Mouse (Mus musculus) embryonic facial prominence, embryonic 15.5 days (tissue): ENCODE data around the gene Poln. TPM values are rescaled to one million over a fixed set of nuclear protein-coding genes. Genes with fewer than 3 reads are reported as not detected.

Experiments
- ATAC-seq: fragments of 200-750 bp; cut with Nextera tagmentation; 2 replicates; pipeline ENCODE4 v1.8.0; 2017; ENCODE audit warnings: low read depth, moderate TSS enrichment; ENCODE audit not compliant: insufficient number of reproducible peaks, low FRiP score, low TSS enrichment
- H3K27ac ChIP-seq: fragments of 300-500 bp; sonication (generic); replicated peaks from 2 replicates; pipeline ENCODE4 v1.5.1; 2015; ENCODE audit warnings: mild to moderate bottlenecking, inconsistent platforms
- H3K27me3 ChIP-seq: fragments of 300-500 bp; sonication (generic); 2 replicates; pipeline ENCODE4 v1.6.1; 2015; ENCODE audit warnings: inconsistent platforms
- H3K36me3 ChIP-seq: fragments of 300-500 bp; sonication (generic); 2 replicates; pipeline ENCODE4 v1.6.1; 2015; ENCODE audit warnings: mild to moderate bottlenecking, inconsistent platforms
- H3K4me1 ChIP-seq: fragments of 300-500 bp; sonication (generic); 2 replicates; pipeline ENCODE4 v1.6.1; 2015; ENCODE audit warnings: inconsistent platforms
- H3K4me2 ChIP-seq: fragments of 300-500 bp; sonication (generic); replicated peaks from 2 replicates; pipeline ENCODE4 v1.6.1; 2015; ENCODE audit warnings: mild to moderate bottlenecking, inconsistent platforms
- H3K4me3 ChIP-seq: fragments of 300-500 bp; sonication (generic); replicated peaks from 2 replicates; pipeline ENCODE4 v1.5.1; 2015; ENCODE audit warnings: mild to moderate bottlenecking, inconsistent platforms
- H3K9ac ChIP-seq: fragments of 300-500 bp; sonication (generic); 2 replicates; pipeline ENCODE4 v1.6.1; 2015; ENCODE audit warnings: inconsistent platforms
- H3K9me3 ChIP-seq: fragments of 300-500 bp; sonication (generic); replicated peaks from 2 replicates; pipeline ENCODE4 v1.6.1; 2016; ENCODE audit warnings: inconsistent platforms
- WGBS: fragments of 180-500 bp; shearing (Covaris S2); methylation state at CpG from one replicate; pipeline ENCODE4 v1.1.7; 2015; 5-methylcytosine and 5-hydroxymethylcytosine counted together
- polyA plus RNA-seq: library from polyadenylated mRNA; unstranded; fragments of >200 nt; fragmentation: Nextera tagmentation; extraction: Ambion mirVana; gene quantifications from 2 replicates; pipeline ENCODE4 v1.2.1, GENCODE M21; 2015

Gene Poln
- polyA plus RNA-seq, 1 experiment from 2014 or later, result 3.4 TPM

GRCm38 (mm10) chr5:34119121-34119856 lies 50.0 kb downstream of the Poln start:
- Histone ChIP-seq H3K4me2 (no peak overlapping the region), H3K27ac (no peak overlapping the region), H3K27me3 (no peaks in the 10 kb centered on the region), H3K9me3 (no peaks in the 10 kb centered on the region), H3K9ac (no peak overlapping the region), H3K4me1 (no peaks in the 10 kb centered on the region), H3K36me3 (no peaks in the 10 kb centered on the region), H3K4me3 (no peak overlapping the region)
- no peak for ATAC-seq
- WGBS, result 82% methylated on average over 3 of the region's 3 CpGs

GRCm38 (mm10) chr5:34105681-34106080 lies 63.6 kb downstream of the Poln start:
- Histone ChIP-seq H3K27ac (no peak overlapping the region), H3K9ac (no peak overlapping the region), H3K9me3 (no peaks in the 10 kb centered on the region), H3K36me3 (no peaks in the 10 kb centered on the region), H3K27me3 (no peaks in the 10 kb centered on the region), H3K4me2 (no peak overlapping the region), H3K4me1 (no peaks in the 10 kb centered on the region), H3K4me3 (no peak overlapping the region)
- ATAC-seq, result no peak
- 79% methylated on average over 1 of the region's 1 CpGs for WGBS

- WGBS, result 17% methylated on average over 1 of the region's 1 CpGs
- Histone ChIP-seq H3K4me1 (no peaks in the 10 kb centered on the region), H3K4me2 (no peak overlapping the region), H3K9ac (no peak overlapping the region), H3K9me3 (no peaks in the 10 kb centered on the region), H3K36me3 (no peaks in the 10 kb centered on the region), H3K27me3 (no peaks in the 10 kb centered on the region), H3K27ac (no peak overlapping the region), H3K4me3 (no peak overlapping the region)
- no peak for ATAC-seq
Measured at GRCm38 (mm10) chr5:34097333-34097732, 71.9 kb downstream of the Poln start.

- Histone ChIP-seq H3K4me2 (no peak overlapping the region), H3K36me3 (no peaks in the 10 kb centered on the region), H3K9me3 (no peaks in the 10 kb centered on the region), H3K4me3 (no peak overlapping the region), H3K27me3 (no peaks in the 10 kb centered on the region), H3K4me1 (no peaks in the 10 kb centered on the region), H3K9ac (no peak overlapping the region), H3K27ac (no peak overlapping the region)
- no peak for ATAC-seq
- WGBS, result 68% methylated on average over 2 of the region's 2 CpGs
Measured at GRCm38 (mm10) chr5:34093021-34093420, 76.2 kb downstream of the Poln start.

GRCm38 (mm10) chr5:34032520-34032919 lies 136.7 kb downstream of the Poln start:
- H3K27ac ChIP-seq, result no peak overlapping the region
- no peak for ATAC-seq
- H3K4me3 ChIP-seq, result no peak overlapping the region
- H3K27me3 ChIP-seq, result no peaks in the 10 kb centered on the region
- H3K9ac ChIP-seq, result no peak overlapping the region
- no peaks in the 10 kb centered on the region for H3K9me3 ChIP-seq
- H3K36me3 ChIP-seq, result no peaks in the 10 kb centered on the region
- H3K4me2 ChIP-seq, result no peak overlapping the region
- 0 out of 2 replicates have a peak, but pooled peaks cover under 1% of the 10 kb centered on the region for H3K4me1 ChIP-seq
- 72% methylated on average over 3 of the region's 3 CpGs for WGBS

DNA sequence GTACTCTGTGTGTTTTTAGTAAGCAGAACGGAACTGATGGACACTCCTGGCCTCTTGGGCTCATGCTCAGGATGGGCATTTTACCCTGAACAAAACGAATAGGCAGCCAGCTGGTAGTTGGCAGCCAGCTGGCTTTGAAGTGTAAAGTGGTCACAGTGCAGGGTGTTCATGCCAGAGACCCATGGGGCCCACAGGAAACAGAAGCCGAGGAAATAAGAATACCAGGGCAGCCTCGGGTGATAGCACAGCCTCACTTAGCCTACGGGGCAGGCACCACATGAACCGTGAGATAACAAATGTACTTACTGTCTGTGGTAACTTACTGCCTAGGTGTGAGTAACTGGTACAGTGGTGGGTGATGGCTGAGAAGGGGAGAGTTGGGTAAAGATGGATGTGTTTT lies 138.2 kb downstream of the Poln start:
- no peak overlapping the region for H3K9ac ChIP-seq
- 70% methylated on average over 6 of the region's 6 CpGs for WGBS
- no peak for ATAC-seq

DNA sequence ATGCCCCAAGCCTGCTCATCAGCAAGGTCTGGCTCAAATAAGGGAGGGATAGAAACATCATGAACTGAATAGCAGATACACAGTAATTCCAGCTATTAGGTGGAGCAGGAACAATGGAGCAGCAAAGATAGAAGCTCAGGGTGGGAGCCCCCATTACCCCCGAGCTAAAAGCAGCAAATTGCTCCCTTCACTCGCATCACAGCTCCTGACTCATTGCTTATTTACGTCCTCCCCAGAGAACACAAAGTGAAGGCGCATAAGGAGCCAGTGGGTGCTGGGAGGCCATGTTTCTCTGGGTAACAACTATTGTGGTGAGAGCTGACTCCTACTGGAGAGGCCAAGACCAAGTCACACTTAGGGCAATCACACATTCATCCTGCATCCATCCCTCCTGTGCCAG lies 139.1 kb downstream of the Poln start:
- Histone ChIP-seq H3K4me2 (no peak overlapping the region), H3K4me3 (no peak overlapping the region), H3K27me3 (no peaks in the 10 kb centered on the region), H3K27ac (no peak overlapping the region), H3K9me3 (no peaks in the 10 kb centered on the region), H3K36me3 (no peaks in the 10 kb centered on the region), H3K4me1 (0 out of 2 replicates have a peak, but pooled peaks cover 2% of the 10 kb centered on the region), H3K9ac (no peak overlapping the region)
- no peak for ATAC-seq
- 66% methylated on average over 4 of the region's 4 CpGs for WGBS

More for the DNA sequence above, 138.2 kb downstream of the Poln start:
- Histone ChIP-seq H3K4me3 (no peak overlapping the region), H3K9me3 (no peaks in the 10 kb centered on the region), H3K27me3 (no peaks in the 10 kb centered on the region), H3K4me1 (0 out of 2 replicates have a peak, but pooled peaks cover 2% of the 10 kb centered on the region), H3K4me2 (no peak overlapping the region), H3K27ac (no peak overlapping the region), H3K36me3 (no peaks in the 10 kb centered on the region)

GRCm38 (mm10) chr5:34018968-34019367 lies 150.3 kb downstream of the Poln start:
- ATAC-seq, result no peak
- no peak overlapping the region for H3K27ac ChIP-seq
- no peaks in the 10 kb centered on the region for H3K27me3 ChIP-seq
- no peaks in the 10 kb centered on the region for H3K36me3 ChIP-seq
- no peaks in the 10 kb centered on the region for H3K9me3 ChIP-seq
- H3K4me3 ChIP-seq, result no peak overlapping the region
- WGBS, result 79% methylated on average over 4 of the region's 4 CpGs
- H3K9ac ChIP-seq, result no peak overlapping the region
- H3K4me2 ChIP-seq, result no peak overlapping the region
- H3K4me1 ChIP-seq, result 0 out of 2 replicates have a peak, but pooled peaks cover 2% of the 10 kb centered on the region

DNA sequence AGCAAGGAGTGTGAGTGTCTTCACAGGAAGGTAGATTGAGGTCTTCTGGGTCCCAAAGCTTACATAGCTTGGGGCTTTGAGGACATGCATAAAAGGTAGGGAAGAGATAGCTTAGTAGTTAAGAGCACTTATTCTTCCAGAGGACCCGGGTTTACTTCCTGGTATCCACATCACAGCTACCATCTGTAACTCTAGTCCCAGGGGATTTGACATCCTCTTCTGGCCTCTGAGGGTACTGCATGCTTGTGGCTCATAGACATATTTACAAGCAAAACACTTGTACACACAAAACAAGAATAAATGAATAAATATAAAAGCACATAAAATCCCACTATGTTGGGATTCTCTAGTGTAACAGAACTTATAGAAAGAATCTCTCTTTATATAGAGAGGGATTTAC lies 154.6 kb downstream of the Poln start:
- WGBS, result 66% methylated on average over 1 of the region's 1 CpGs
- H3K4me2 ChIP-seq, result no peak overlapping the region
- no peak overlapping the region for H3K27ac ChIP-seq
- no peaks in the 10 kb centered on the region for H3K27me3 ChIP-seq
- H3K36me3 ChIP-seq, result no peaks in the 10 kb centered on the region
- no peaks in the 10 kb centered on the region for H3K9me3 ChIP-seq
- H3K4me3 ChIP-seq, result no peak overlapping the region
- H3K9ac ChIP-seq, result no peak overlapping the region
- H3K4me1 ChIP-seq, result no peaks in the 10 kb centered on the region
- no peak for ATAC-seq

DNA sequence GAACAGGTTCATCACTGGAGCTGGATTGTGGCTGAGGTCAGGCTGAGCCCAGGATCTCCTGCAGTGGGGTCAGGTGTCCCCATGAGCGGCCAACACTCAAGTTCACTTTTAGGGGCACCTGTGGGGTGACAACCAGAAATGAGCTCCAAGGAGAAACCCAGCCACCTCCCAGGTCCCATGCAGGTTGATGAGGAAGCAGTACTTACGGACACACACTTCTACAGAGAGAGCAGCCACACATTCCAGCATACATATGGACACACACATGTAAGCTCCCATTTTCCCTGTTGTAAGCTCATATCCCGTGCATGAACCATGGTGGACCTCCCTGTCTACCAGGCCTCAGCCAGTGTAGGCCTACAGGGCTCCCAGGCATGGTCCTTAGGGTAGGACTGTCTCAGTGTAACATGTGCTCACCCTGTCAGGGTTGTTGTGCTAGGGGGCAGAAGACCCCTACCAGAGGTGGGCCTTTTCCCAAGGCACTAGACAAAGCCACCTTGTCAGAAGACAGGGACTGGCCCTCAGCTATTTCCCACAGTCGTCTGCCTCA lies 161.8 kb downstream of the Poln start:
- no peak for ATAC-seq
- Histone ChIP-seq H3K4me2 (no peak overlapping the region), H3K36me3 (no peaks in the 10 kb centered on the region), H3K9ac (no peak overlapping the region), H3K4me1 (no peaks in the 10 kb centered on the region), H3K27ac (no peak overlapping the region), H3K27me3 (no peaks in the 10 kb centered on the region), H3K9me3 (no peaks in the 10 kb centered on the region), H3K4me3 (no peak overlapping the region)
- WGBS, result 76% methylated on average over 4 of the region's 4 CpGs

GRCm38 (mm10) chr5:34006832-34007231 lies 162.4 kb downstream of the Poln start:
- no peak for ATAC-seq
- Histone ChIP-seq H3K4me3 (no peak overlapping the region), H3K36me3 (no peaks in the 10 kb centered on the region), H3K27ac (no peak overlapping the region), H3K9ac (no peak overlapping the region), H3K27me3 (no peaks in the 10 kb centered on the region), H3K4me2 (no peak overlapping the region), H3K4me1 (no peaks in the 10 kb centered on the region), H3K9me3 (no peaks in the 10 kb centered on the region)
- WGBS, result 77% methylated on average over 4 of the region's 4 CpGs

GRCm38 (mm10) chr5:34004618-34005017 lies 164.6 kb downstream of the Poln start:
- H3K4me1 ChIP-seq, result no peaks in the 10 kb centered on the region
- no peaks in the 10 kb centered on the region for H3K9me3 ChIP-seq
- no peak overlapping the region for H3K9ac ChIP-seq
- no peak overlapping the region for H3K27ac ChIP-seq
- no peak overlapping the region for H3K4me2 ChIP-seq
- 80% methylated on average over 5 of the region's 5 CpGs for WGBS
- no peaks in the 10 kb centered on the region for H3K36me3 ChIP-seq
- peaks cover 11% of the 10 kb centered on the region for H3K27me3 ChIP-seq
- no peak overlapping the region for H3K4me3 ChIP-seq
- no peak for ATAC-seq
